Mouse (Mus musculus) R1 (cell line): ENCODE measurements around the gene Ajuba.
A peak's percentile ranks its signal among the peaks of the same experiment; 100 is the strongest.

Experiments
- DNase-seq: peaks from one replicate; pipeline ENCODE4 v3.0.0-alpha.2; 2018; ENCODE audit warnings: low read depth, low spot score

Gene Ajuba

DNA sequence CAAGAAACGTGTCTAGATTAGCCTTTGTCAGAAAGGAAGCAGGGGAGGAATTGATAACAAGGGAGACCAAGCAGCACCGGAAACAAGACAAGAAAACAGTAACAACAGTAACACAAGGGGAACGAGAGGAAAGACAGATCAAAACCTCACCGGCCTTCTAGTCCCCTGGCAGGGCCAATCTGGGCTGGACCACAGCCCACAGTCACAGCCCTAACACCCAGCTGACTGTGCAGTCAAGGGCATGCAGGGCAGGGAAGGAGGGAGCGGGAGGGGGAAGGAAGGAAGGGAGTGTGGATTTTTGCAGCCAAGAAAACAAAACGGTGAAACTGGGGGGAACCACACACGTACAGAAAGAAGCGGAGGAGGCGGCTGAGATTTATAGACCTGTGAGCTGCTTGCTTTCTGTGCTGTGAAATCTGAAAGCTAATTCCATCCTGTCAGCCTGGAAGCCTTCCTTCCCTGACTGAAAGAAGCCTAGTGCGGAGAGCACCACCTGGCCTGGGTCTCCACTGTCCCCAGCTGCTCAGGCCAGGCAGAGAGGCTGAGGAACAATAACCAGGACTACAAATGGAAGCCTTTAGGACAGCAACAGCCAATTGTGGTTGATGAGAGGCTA lies 15.1 kb upstream of the Ajuba start:
- DNase-seq = no peak

DNA sequence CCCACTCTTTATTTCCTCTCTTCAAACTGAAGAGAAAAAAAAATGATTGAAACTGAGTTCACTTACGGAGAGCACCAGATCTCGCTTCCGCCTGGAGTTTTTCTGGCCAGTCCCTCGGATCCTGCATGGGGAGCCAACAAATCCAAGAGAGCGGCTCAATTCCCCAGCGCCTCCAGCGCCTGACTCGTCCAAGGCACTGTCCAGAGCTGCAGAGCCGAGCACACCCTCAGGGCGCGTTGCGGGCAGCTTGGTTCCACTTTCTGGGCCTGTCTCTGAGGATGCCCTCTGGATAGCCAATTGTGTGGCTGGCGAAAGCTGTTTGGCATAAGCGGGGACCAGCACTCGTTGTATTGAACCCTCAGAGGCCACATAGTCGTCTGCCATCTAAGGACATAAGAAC lies 13.7 kb upstream of the Ajuba start:
- no peak for DNase-seq

DNA sequence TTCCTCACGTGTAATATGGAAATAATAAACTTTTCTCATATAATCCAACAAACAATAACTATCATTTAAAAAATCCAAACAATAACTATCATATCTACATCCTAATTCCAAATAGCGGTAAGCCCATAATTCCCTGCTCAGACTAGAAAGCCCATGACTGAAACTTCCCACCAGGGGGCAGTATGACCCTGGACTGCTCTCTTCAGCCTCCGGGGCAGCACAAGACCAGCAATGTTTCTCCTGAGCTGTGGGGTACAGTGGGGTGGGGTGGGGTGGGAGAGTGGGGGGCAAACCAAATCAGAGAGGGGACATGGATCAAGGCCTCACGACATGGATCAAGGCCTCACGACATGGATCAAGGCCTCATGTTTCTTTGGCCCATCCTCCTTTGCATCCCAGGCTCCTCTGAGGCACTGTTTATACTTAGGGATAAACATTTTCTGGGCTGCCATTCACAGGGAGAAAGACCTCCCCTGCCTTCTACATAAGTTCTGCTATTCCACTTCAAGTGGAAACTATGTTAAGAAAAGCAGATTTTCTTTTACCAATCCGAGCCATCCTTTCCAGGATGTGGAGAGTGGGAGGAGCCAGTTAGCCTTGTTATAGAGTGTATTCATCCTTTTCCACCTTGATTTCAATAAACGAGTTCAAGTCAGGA lies 6.5 kb upstream of the Ajuba start:
- DNase-seq = peak; percentile 79

- DNase-seq = no peak
Observed at GRCm38 (mm10) chr14:54582536-54582935, 5.2 kb upstream of the Ajuba start.

DNA sequence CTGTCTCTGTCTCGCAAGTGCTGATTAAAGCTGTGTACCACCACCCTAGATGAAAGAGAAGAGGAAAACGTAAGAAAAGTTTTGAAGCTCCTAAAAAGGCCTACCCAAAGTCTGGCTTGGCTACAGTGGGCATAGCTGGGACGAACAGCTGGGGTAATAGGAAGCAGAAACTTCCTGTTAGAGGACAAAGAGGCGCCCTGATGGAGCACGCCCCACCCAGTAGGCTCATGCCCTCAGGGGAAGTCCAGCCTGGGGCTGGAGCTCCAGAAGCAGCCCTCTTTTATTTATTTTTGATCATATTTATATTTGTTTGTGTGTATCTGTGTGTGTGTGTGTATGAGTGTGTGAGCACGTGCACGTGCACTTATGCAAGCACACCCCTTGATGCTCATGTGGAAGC lies 2.3 kb upstream of the Ajuba start:
- no peak for DNase-seq

DNA sequence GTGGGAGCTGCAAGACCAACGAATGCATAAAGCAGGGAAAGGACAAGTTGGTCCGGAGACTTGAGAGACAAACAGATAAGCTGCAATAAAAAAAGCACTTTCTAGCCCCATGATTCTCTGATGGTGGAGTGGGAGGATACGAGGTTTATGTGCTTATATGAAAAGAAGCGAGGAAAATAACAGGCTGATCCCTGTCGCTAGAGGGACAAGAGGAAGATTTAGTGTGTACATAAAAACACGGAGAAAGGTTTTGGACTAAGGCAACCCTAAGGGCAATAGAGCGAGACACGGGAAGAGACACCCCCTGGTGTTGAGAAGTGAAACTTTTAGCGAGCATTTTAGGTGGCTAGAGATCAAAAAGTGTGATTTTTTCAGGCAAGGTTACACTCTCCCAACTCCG lies 705 bp upstream of the Ajuba start:
- peak; percentile 87 for DNase-seq

DNA sequence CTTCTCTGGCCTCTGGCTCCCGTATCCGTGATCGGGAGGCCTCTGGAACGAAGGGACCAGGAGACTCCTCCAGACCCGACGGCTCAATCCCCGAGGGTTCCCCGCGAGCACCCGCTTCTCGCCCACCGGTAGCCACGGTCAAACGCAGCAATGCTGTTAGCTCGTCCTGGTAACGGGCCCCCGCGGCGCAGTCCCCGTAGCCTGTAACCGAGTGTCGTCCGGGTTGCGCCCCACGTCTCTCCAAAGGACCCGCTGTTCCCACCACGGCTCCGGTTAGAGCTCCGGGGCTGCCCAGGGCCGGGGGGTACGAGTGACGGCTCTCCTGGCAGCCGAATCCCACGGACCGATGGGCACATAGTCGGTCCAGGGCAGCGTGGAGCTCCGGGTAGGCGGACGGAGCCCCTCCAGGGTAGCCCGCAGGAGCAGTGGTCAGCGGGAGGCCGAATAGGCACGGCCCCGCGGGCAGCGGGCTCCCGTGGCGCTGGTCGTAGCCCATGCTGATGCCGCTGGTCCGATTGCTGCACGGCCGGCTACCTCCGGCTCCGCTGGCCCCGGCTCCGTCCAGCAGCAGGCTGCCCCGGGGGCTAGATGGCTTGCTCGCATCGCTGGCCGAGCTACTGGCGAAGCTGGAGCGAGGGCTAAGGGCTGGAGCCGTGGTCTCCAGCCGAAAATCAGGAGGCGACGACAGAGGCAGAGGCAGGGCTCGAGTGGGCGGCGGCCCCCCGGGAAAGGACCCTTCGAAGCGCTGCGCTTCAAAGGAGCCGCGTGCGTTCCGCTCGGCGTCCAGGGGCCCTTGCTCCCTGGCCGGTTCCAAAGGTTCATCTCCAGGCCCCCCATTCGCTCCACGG lies 893 bp downstream of the Ajuba start:
- no peak for DNase-seq

DNA sequence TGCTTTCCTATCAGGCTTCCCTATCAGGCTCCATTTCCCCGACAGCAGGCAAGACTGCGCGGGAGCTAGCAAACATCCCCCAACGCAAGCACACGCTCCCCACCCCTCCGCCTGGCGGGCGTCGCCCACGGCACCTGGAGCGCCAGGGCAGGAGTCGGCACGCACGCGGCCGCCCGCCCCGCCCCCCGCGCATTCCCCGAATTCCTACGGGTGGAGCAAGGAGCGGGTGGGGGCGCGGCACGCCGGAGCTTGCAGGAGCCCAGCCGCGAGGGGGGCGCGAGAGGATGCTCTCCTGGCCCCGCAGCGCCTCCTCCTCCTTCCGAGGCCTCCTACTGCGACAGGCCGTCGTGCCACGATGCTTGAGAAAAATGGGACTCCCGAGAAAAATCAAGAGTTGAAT lies 1.7 kb downstream of the Ajuba start:
- DNase-seq = peak; percentile 97

DNA sequence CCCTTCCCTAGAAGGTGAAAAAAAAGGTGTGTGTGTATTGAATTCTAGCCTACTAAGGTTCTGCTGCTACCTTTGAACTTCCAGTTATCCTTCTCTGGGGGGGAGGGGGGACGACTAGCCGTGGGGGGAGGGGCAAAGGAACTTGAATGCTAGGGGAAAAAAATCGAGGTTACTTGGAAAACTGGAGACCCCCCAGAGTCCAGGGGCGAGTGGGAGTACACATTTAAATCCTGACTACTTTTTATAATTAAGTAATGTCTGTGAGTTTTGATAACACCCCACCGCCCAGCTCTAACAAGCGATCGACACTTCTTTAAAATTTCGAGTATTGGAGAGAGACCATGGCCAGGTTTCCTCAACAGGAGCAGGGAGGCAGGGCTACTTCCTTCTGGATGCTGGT lies 2.3 kb downstream of the Ajuba start:
- no peak for DNase-seq

DNA sequence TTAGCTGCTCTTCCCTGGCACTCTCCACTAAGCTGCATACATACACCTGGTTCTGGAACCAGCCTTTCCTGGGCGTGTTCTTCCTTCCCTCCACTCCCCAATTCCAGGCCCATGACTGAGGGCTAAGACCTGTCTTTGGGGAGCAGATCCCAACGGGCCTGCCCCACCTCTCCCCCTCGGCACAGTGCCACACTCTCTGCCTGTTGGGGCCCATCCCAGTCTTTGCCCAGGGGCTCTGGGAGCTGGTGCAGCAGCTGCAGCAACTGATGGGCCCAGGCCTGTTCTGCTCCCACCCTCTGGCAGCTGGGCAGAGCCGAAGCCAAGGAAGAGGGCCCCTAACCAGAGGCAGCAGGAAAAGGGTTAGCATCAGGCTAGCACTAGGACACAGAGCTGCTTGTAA lies 3.1 kb downstream of the Ajuba start:
- DNase-seq = peak; percentile 61

DNA sequence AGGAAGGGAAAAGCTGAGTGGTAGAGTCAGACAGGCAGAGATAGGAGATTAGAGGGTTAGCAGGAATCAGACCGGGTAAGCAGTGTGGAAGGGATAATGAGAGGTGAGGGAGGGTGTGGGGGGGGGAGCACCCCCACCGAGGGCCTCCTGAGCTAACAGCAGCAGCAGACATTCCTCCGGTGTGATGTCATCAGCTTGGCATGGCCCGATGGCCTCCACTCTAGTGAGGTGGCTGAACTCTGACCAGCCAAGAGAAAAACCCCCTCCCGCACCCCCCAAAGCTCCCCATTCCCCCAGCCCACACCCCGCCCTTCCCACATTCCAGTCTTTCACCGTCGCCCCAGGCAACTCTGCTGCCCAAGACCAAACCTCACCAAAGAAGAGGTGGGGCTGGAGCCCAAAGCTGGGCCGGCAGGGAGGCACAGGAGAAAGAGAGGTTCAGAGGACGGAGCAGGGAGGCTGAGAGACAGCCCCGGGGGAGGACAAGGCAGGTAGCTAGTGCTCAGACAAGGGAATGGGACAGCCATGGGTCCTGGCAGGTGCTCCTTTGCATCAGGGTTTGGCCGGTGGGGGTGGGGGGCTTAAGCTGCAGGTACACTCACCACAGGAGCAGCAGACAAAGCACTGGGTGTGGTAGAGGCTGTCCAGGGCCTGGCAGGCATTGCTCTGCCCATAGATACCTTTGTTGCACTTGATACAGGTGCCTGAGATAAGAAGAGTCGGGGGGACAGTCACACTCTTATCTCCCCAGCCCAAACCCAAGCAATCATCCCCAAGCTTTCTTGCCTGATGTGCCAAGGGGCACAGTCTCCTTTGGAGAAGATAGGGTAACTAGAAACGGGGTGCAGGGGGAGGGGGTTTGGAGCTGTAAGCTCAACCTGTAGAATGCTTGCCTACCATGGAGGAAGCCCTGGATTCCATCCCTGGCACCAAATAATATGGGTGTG lies 4.3 kb downstream of the Ajuba start:
- DNase-seq = peak; percentile 98

- no peak for DNase-seq
Observed at GRCm38 (mm10) chr14:54572122-54572521, 5.2 kb downstream of the Ajuba start.

GRCm38 (mm10) chr14:54569451-54570392 lies 7.6 kb downstream of the Ajuba start:
- DNase-seq = no peak

DNA sequence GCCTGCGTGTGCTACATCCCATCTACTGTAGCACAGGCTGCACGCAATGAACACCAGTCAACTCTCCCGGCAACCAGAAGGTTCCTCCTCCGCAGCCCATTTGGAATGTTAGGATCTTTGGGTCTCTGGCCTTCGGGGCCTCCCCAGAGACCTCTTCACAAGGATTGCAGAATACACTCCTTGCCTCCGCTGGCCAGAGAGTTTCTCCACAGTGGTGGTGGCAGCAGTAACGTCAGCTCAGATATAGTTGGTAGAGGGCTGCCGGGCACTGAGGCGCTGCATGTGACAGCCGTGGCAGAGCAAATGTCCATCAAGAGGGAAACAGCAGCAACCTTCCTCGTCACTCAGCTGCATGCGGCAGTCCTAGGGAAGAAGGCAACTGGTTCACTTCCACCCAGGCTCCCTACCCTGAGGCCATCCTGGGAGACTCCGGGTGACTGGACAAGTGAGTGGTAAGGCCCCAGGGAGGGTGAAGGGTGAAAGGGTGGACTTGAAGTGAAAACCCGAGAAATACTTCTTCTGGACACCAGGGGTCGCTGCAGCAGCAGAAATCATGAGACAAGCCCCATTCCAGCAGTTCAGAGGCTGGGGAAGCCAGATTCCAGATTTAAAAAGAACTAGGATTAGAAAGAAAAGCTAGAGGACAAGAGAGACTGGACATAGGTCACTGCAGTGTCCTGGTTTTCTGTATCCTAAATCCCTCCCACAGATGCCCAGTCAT lies 8.5 kb downstream of the Ajuba start:
- peak; percentile 87 for DNase-seq

GRCm38 (mm10) chr14:54560527-54561242 lies 16.7 kb downstream of the Ajuba start:
- DNase-seq = no peak

GRCm38 (mm10) chr14:54557330-54557729 lies 20.0 kb downstream of the Ajuba start:
- DNase-seq = no peak

DNA sequence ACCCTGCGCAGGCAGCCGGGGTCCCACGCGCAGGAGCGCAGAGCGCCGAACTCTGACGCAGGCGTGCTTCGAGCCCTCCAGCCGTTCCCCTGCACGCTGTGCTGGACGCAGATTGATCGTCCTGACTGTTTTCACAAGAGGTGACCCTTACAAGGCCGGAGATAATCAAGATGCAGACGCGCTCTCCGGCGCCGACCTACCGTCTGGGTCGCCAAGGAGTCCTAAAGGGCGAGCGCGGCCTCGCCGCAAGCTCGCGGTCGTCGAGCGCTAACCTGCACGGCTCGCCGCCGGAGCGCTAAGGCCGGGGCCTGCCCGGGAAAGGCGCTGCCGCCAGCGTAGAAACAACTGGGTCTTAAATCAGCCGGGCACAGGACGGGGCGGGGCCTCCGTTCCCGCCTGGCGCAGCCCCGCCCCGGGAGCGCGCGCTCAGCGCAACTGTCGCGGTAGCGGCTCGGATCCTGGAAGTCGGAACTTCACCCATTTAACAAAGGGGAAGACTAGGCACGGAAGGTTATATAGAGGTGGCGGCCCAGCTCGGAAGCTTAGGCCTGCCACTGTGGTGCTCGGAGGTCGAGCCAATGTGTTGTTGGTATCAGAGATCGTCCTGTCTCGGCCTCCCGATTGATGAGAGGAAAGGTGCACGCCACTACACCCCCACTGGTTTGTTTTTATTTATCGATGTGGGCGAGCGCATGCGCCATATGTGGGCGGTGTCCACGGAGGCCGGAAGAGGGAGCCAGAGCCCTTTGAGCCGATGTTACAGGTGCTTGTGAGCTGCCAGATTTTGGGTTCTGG lies 23.2 kb downstream of the Ajuba start, which contains the start of gene Haus4:
Gene Haus4 (minus strand): TSS at position 642 of the 795 bp plus-strand sequence.
- DNase-seq = peak; percentile 95

DNA sequence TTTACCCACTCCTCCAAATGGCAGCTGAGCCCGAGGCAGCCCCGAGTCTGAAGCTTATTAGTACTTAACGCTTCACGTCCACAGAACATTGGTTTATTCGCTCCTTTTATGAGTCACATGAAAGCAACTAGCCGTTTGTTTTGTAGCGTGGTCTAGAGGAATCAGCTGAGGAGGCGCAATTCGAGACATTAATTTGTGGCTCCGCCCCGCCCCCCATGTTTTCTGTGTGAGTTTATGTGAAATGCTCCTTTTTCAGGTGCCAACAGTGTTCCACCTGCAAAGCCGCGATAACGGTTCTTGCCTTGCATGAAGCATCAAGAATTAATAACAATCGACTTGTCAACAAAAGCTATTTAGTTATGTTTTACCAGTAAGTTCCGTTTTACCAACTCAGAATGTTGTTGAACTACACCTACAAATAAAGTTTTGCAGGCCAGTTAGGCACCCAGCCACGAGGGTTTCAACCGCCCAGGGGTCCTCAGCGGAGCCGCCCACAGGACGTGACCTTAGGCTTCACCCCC lies 23.8 kb downstream of the Ajuba start:
- DNase-seq = no peak
